Mouse (Mus musculus) mouse embryonic stem cell (cell line): ENCODE data around the gene Myrfl.

Experiments
- in situ Hi-C, 2 experiments: fragments of 300-500 bp; cut with MboI; formaldehyde crosslinking; loops; 1 replicate in 1 of 2; 3 replicates in 1 of 2; pipeline ENCODE4 v1.14.3; 2019 to 2020; ENCODE audit warnings: low sequenced_read_pairs in 2 of 2, low pct_unique_long_range_greater_than_20kb in 1 of 2, mixed read lengths in 1 of 2; ENCODE audit not compliant: unreplicated experiment in 1 of 2

The Myrfl gene

GRCm38 (mm10) chr10:116735607-116736006 lies 161.1 kb downstream of the Myrfl start:
- in situ Hi-C loops, result no loop called here

- in situ Hi-C loops, result no loop called here
These were observed 163.1 kb downstream of the Myrfl start for GRCm38 (mm10) chr10:116733651-116734050.

GRCm38 (mm10) chr10:116730033-116730652 lies 166.6 kb downstream of the Myrfl start:
- in situ Hi-C loops, result no loop called here

- in situ Hi-C loops, result no loop called here
These were observed 167.9 kb downstream of the Myrfl start for GRCm38 (mm10) chr10:116728860-116729259.

GRCm38 (mm10) chr10:116727702-116728298 lies 168.9 kb downstream of the Myrfl start:
- in situ Hi-C loops, result no loop called here
